Mouse (Mus musculus) embryonic stem cell, embryonic (primary cell): ENCODE results near the gene Cypt14.
"Not testable (repeated sequence)": the region's sequence is repeated elsewhere in the genome, so short reads cannot be mapped to it uniquely, and the experiment has no call there.

Source experiments
- CTCF ChIA-PET, 4 experiments: fragments of 300-600 bp in 2 of 4; fragments of 350-600 bp in 2 of 4; sonication (Branson Sonifier 250); formaldehyde crosslinking; loops; one replicate each; lab custom pipeline; 2022; ENCODE audit warnings: inconsistent platforms in 2 of 4; lab: Charles Lee
- POLR2A ChIA-PET, 4 experiments: fragments of 300-600 bp in 2 of 4; fragments of 350-600 bp in 2 of 4; sonication (Branson Sonifier 250); formaldehyde crosslinking; loops; one replicate each; lab custom pipeline; 2022; ENCODE audit warnings: antibody characterized with exemption in 4 of 4, inconsistent platforms in 1 of 4; lab: Charles Lee

The Cypt14 gene

GRCm38 (mm10) chrX:39863504-39863903, at the start of gene Cypt14:
Gene Cypt14, minus strand, starts transcription at chrX:39863604.
- POLR2A ChIA-PET, CTCF ChIA-PET: not testable (repeated sequence)
